Mouse (Mus musculus): ENCODE measurements at regions not wholly inside any gene's neighbourhood (a gene's known extent, or its start where the extent isn't known, plus 50 kb on each side); places are given as distances from the start of the nearest gene placed in this dataset.

DNA sequence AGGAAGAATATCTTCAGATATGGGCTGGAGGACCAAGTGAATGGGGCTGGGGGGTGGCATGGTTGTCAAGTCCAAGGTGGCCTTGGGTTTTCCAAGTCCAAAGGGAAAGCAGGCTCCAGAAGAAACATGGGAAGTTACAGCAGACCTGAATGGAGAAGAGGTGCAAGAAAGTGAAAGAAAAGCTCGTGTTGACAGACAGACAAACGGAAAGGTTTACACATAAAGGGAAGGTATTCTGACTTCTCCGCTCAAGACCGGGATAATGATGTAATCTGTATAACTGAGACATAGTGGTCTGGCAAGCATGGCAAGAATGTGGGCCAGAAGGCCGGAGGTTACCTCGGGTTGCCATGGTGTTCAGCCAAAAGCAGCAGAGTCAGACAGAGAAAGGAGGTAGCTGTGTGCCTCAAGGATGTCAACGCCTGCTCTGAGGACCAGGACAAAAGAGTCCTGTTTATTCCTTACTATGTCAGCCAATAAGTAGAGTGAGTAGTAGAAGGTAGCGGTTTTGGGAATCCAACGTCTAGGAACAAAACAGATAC lies 50.8 kb upstream of the Elk3 start:
- no peak for DNase-seq
- intact Hi-C loops (cut with DNase I; ENCODE audit: low total_unique reads), result no loop called here

- intact Hi-C loops (cut with DNase I; ENCODE audit: low total_unique reads), result no loop called here
- DNase-seq, result no peak
Observed at GRCm38 (mm10) chr10:93364108-93364793, 53.3 kb upstream of the Elk3 start.

DNA sequence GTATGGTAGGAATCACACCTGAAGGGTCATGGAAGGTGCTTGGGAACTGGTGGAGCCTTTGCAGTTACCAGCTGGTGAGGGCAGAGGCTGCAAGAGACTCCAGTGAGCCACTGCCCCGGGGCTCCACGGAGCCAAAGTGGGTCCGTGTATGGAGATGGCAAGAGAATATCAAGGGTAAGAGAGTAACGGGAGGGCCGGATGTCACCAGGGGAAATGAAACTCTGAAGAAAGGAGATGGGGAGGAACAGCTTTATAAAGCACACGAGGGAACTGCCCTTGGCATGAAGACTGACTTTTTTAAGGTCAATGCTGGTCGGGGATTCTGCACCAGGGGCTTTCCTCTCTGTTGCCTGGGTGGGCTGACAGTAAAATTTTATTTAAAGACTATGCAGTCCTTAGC lies 53.9 kb upstream of the Elk3 start:
- intact Hi-C loops (cut with DNase I; ENCODE audit: low total_unique reads), result no loop called here

DNA sequence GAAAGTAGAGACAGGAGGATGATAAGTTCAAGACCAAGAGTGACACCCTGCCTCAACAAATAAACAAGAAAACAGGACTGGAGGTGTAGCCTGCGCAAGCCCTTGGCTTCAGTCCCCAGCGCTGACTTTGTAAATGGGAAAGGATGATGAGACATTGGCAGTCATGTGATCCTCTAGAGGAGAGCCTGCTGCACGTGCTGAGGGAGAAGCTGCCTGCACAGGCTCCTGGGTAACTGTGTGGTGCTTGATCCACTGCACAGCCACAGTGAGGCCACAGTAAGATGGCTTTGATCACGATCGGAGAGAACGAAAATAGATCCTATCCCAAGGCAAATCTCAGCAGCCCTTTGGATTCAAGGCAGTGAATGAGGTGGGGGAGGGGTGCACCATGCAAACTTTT lies 54.4 kb upstream of the Elk3 start:
- DNase-seq, result no peak
- intact Hi-C loops (cut with DNase I; ENCODE audit: low total_unique reads), result no loop called here

More for the DNA sequence above, 53.9 kb upstream of the Elk3 start:
- no peak for DNase-seq

- DNase-seq, result no peak
- intact Hi-C loops (cut with DNase I; ENCODE audit: low total_unique reads), result no loop called here
Observed at GRCm38 (mm10) chr10:93365824-93366223, 54.9 kb upstream of the Elk3 start.

DNA sequence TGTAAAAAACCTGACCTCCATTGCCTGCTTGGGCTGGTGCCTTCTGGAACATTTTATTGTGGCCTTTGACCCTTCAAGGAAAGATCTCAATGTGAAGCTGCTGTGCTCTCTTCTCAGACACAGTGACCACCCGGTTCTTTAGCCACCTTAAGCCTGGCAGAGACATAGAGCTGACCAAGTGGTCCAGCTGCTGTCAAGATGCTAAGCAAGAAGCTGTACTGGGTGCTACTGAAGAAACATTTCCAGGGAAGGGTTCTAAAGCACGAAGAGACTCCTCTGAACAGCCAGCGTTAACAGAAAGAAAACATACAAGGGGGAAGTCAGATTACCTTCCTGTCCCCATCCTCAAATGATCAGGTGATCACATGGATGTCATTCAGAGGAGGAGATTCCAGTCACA lies 58.8 kb upstream of the Elk3 start:
- DNase-seq, result no peak
- intact Hi-C loops (cut with DNase I; ENCODE audit: low total_unique reads), result no loop called here

DNA sequence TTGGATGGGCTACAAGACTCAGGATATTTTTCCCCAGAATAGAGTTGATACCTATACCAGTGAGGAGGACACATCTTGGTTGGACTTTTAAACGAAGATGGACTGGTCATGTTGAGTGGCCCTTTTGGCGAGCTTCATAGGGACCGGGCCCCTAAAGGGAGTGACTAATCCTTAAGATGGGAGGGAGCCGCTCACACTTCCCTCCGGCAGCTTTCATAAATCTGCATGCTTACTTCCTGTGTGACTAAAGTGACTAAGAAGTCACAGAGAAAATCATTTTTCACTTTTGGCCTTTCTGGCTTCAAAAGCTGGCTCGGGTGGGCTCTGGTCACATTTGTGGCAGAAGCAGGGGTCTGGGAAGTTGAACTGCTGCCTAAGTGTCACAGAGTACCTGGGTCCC lies 59.4 kb upstream of the Elk3 start:
- intact Hi-C loops (cut with DNase I; ENCODE audit: low total_unique reads), result no loop called here
- no peak for DNase-seq

- intact Hi-C loops (cut with DNase I; ENCODE audit: low total_unique reads), result no loop called here
- no peak for DNase-seq
Observed at GRCm38 (mm10) chr10:93372281-93372680, 61.3 kb upstream of the Elk3 start.

DNA sequence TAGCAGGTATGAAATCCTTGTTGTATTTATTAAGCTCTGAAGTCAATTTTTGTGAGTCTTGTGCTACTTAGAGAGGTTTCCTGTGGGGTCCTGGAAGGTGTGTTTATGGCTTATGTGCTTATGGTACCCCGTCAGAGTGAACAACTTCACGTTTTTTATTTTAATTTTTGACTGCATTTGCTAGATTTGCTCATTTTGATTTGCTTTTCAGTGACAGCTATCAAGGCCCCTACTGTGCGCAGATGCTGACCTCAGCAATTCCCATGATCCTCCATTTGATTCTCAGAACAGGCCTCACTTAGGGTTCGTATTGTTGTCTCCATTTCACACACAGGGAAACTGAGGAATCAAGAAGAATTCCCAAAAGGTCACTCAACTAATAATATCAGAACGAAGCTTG lies 62.3 kb upstream of the Elk3 start:
- intact Hi-C loops (cut with DNase I; ENCODE audit: low total_unique reads), result no loop called here
- no peak for DNase-seq

GRCm38 (mm10) chr10:93373954-93374689 lies 63.2 kb upstream of the Elk3 start:
- DNase-seq, result no peak
- intact Hi-C loops (cut with DNase I; ENCODE audit: low total_unique reads), result no loop called here

DNA sequence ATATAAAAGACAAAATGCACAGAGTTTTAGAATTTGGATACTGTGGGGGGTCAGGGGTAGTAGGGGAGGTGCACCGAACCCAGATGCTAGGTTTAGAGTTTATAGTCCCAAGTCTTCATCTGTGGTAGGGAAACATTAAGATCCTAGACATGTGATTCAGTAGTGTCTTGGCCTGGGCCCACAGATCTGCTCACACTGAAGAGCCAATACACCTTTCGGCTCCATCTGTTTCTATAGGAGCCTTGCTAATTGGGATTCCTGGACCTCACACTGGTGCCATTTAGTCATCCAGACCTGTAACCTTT lies 63.7 kb upstream of the Elk3 start:
- intact Hi-C loops (cut with DNase I; ENCODE audit: low total_unique reads), result no loop called here
- no peak for DNase-seq

DNA sequence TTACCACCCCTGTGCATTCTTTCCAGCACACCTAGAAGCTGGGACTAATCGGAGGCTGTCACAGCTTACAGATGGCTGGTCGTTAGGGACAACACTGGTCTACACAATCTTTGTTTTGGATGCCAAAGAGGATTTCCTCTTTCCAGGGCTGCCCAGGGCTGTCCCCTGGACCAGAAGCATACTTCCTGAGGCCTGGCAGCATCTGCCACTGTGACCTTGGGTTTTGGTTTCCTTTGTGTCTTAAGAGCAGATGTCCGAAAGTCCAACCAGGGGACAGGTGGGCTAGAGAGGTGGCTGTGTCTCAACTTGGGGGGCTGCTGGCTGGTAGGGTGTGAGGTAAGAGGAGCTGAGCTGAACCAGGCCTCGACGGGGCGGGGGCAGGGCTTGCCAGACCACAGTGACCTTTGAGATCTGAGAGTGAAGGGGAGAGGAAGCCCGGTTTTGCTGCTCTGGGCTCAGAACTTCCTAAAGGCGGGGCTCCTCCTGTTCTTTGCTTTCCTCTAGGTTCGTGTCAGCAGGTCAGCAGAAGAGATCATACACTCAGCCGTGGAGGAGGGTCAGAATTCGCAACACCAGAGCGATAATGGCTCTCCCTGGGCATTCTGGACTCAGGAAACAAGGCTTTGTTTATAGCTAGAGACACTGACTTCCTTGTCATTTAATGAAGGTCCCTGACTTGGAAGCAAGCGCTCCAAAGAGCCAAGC lies 64.2 kb upstream of the Elk3 start:
- peak; percentile 12 for DNase-seq
- intact Hi-C loops (cut with DNase I; ENCODE audit: low total_unique reads), result no loop called here

- no peak for DNase-seq
- intact Hi-C loops (cut with DNase I; ENCODE audit: low total_unique reads), result no loop called here
Observed at GRCm38 (mm10) chr10:93375771-93376170, 64.8 kb upstream of the Elk3 start.

DNA sequence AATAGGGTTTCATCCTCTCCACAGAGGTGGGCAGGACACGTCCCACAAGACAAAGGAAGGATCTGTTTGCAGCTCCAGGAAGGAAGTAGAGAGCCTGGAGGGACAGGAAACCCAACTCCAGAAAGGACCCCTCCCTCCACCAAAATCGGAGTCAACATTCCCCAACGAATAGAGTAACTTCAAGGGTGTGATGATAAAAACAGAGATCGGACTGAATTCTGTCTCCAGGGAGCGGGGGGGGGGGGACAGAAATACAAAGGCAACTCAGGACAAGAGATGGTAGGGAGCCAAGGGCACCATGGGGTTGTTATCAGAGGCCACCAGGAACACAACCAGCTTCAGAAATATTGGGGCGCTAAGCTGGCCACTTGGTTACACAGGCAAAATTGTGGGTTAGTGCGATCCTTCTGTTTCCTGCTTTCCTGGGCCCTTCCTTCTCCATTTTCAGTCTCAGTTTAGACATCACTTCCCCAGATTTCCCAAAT lies 65.6 kb upstream of the Elk3 start:
- DNase-seq, result no peak
- intact Hi-C loops (cut with DNase I; ENCODE audit: low total_unique reads), result no loop called here

- DNase-seq, result no peak
- intact Hi-C loops (cut with DNase I; ENCODE audit: low total_unique reads), result no loop called here
Observed at GRCm38 (mm10) chr10:93389276-93389675, 63.9 kb upstream of the Lta4h start.

DNA sequence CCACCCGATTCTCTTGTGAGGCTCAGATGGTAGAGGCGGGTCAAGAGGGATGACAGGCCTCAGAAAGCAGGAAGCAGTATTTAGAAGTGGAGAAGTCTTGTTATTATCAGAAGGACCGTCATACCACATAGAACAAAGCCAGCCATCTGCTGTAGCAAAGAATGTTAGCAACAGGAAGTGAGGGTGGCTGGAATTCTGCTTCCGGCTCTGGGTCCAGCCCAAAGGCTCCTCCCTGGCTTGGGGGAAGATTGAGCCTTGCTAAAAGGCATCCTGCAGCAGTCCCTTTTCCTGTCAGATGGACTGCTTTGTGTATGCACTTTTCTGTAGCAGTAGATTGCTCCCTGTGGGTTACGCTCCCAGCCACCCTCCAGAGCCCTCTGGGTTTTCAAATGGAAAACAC lies 61.9 kb upstream of the Lta4h start:
- intact Hi-C loops (cut with DNase I; ENCODE audit: low total_unique reads), result no loop called here
- DNase-seq, result peak; percentile 15

DNA sequence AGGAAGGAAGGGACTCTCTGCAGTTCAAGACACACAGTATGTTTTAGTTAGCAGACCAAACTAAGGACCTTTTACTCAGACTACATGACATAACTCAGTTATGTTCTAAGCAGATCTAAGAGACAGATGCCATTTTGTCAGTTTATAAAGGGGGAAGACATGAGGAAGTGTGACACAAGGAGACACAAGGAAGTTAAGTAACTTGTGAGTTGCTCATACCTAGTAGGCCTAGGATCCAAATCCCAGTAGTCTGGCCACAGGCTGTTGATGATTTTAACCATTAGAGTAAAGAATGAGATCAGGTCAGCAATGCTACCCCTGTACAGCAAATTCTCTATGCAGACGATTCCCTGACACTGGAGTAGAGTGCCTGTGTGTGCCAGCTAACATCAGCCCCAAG lies 59.3 kb upstream of the Lta4h start:
- DNase-seq, result no peak
- intact Hi-C loops (cut with DNase I; ENCODE audit: low total_unique reads), result no loop called here

DNA sequence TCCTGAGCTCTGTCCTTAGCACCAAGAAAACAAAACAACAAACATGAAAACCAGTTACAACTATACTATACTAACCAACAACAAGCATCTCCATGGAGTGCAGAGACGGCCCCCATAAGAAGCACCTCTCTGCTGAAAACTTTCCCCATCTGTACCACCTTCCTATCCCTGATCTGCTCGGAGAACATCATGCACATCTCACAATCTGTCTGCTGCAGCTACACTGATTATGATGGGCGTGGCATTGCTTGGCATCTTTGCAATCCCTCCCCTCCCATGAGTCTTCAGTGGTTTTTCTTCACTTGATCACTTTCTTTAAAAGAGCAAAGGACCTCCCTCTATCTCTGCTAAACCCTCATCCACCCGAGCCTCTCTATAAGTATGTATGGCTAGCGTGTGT lies 55.5 kb upstream of the Lta4h start:
- intact Hi-C loops (cut with DNase I; ENCODE audit: low total_unique reads), result no loop called here

GRCm38 (mm10) chr10:93398531-93399320 lies 54.5 kb upstream of the Lta4h start:
- no peak for DNase-seq
- intact Hi-C loops (cut with DNase I; ENCODE audit: low total_unique reads), result no loop called here

More for the DNA sequence above, 55.5 kb upstream of the Lta4h start:
- no peak for DNase-seq
